Mouse (Mus musculus) thymus, postnatal 36 days (tissue): ENCODE measurements around the gene Exd2.

ENCODE experiments used
- DNase-seq, 2 experiments: peaks; one replicate each; pipeline ENCODE4 v3.0.0; 2022; ENCODE audit warnings: mixed read lengths in 2 of 2

Gene Exd2

GRCm38 (mm10) chr12:80498356-80498755 lies 35.5 kb downstream of the Exd2 start:
- no peak for DNase-seq

DNA sequence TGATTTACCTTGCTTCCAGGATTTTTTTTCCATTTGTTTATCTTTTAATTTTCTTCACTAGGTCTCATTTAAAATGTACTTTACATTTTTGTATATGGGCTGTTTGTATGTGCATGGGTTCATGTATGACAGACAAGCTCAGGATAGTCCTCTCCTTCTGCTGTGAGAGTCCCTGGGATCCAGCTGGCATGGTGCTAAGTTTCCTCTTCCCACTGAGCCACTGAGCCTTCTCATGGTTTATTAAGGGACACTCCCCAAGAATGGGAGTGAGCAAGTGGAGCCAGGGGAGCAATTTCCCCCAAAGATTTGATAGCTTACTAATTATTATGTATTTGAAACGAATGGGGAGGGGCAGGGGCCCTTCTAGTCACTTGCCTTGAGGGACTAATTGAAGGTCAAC lies 37.6 kb downstream of the Exd2 start:
- DNase-seq = no peak

DNA sequence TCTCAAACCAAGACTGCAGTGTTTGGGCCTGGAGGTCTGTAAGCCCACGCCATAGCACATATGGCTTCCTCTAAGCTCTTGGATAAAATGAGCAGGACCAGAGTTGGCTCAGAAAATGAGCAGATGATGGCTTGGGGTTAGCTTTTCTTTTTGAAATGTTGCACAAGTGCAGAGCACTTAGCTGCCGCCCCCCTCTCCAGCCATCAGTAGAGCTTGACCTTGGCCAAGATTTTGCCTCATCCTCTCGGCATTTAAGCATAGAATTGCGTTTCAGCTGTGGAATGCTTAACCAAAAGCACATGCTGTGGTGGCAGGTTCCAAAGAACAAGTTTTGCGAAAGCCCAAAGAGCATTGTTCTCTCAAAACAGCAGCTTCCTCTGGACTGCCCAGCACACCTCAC lies 41.8 kb downstream of the Exd2 start:
- DNase-seq = no peak

GRCm38 (mm10) chr12:80507041-80507745 lies 44.3 kb downstream of the Exd2 start:
- no peak for DNase-seq

- DNase-seq = no peak
Measured at GRCm38 (mm10) chr12:80517977-80518376, 55.1 kb downstream of the Exd2 start, which contains the start of gene Galnt16. TSS of gene Galnt16 (plus strand) at chr12:80518277.

- DNase-seq = no peak
Measured at GRCm38 (mm10) chr12:80518393-80518756, 55.5 kb downstream of the Exd2 start.

DNA sequence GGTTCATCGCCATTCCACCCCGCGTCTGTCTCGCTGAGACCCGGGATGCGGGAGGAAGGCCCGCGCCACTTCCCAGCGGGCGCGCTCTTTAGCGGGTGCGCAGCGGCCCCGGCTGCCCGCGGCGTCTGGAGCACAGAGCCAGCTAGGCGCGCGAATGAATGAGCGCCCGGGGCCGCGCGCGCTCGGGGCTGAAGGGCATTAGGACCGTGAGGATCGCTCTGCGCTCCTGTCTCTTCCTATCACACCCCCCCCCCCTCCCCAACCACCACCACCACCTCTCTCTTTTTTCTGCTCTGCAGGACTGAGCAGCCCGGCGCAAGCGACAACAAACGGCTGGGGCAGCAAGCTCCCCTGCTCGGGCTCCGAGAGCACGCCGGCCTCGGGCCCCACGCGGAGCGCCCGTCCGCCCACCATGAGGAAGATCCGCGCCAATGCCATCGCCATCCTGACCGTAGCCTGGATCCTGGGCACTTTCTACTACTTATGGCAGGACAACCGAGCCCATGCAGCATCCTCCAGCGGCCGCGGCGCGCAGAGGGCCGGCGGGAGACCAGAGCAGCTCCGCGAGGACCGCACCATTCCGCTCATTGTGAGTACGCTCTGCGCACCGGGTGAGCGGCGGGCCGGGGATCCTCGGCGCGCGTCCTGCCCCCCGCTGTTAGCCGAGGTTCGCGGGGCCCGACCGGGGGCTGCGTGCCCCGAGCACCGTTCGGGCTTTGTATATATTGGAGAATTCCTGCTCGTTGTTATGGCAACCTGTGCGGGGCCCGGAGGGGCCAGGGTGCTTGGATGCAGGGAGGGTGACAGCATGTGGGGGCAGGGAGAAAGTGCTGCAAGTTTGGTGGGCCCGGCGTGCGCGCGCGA lies 56.1 kb downstream of the Exd2 start:
- no peak for DNase-seq

DNA sequence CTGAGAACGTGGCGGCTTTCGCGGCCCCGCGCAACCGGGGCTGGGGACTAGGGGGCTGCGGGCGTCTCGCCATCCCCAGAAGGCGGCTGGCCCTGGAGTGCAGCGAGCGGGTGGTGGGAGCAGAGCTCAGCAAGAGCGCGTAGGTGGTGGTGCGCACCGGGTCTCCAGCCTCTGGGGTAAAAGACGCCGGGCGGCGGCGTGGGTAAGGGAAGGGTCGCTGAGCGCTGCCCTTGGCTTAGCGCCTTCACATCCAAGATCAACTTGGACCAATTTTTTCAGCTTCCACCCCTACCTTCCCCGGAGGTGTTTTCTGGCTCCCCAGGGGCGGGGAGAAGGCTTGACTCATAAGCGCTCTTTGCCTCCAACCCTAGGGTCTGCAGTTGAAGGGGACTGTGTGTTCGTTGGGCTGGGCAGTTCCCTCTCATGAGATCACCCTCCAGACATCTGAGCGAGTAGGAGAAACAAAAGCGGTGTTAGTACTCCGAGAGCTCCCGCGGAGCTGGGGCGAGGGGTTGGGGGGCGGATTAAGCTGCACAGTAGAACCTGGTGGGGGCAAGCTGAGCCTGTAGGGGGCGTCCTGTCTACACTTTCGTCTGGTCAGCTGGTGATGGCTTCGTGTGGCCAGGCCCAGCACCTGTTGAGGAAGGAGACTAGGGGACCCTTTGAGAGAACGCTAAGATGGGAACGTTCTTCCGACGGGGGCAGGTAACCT lies 56.9 kb downstream of the Exd2 start:
- no peak for DNase-seq

DNA sequence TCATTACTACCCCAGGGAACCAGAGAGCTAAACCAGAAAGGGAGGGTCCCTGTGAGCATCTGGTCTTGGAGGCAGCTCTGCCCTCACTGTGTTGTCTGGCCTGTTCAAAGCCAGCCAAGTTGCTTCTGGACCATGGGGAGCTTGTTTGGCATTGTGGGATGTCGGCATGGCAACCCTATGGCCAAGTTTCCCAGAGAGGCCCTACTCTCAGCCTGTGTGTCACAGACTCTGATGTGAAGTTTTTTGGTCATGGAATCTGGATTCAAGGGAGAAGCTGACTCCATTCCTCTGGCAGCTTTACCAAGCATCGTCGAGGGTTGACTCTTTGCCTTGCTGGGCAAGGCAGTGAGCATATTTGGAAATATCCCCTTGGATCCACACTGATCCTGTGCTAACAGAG lies 59.1 kb downstream of the Exd2 start:
- no peak for DNase-seq

DNA sequence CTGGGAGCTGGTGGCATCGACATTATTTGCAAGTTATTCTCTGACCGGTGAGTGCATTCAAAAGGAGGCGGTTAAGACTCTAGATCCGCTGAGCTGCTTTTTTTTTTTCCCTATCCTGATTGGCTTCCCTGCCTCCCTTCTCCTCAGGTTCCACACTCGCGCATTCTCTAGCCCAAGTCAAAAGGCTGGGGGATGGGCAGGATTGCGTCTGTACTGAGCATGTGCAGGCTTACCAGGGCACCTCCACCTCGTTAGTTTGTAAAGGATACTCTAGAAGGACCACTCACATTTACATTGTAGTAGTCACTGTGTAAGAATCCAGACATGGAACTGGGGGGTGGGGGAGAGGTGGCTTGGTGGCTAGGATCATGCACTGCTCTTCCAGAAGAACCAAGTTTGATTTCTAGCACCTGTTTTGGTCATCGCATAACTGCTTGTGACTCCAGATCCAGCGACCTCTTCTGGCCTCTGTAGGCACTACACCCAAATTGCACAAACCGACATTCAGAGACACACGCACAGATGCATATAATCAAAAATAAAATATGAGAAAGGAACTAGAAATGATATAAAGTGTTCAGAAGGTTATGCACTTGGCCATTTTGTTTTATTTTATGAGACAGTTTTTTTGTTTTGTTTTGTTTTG lies 61.5 kb downstream of the Exd2 start:
- no peak for DNase-seq

GRCm38 (mm10) chr12:80525513-80525912 lies 62.6 kb downstream of the Exd2 start:
- DNase-seq = no peak

GRCm38 (mm10) chr12:80526511-80526910 lies 63.6 kb downstream of the Exd2 start:
- no peak for DNase-seq

DNA sequence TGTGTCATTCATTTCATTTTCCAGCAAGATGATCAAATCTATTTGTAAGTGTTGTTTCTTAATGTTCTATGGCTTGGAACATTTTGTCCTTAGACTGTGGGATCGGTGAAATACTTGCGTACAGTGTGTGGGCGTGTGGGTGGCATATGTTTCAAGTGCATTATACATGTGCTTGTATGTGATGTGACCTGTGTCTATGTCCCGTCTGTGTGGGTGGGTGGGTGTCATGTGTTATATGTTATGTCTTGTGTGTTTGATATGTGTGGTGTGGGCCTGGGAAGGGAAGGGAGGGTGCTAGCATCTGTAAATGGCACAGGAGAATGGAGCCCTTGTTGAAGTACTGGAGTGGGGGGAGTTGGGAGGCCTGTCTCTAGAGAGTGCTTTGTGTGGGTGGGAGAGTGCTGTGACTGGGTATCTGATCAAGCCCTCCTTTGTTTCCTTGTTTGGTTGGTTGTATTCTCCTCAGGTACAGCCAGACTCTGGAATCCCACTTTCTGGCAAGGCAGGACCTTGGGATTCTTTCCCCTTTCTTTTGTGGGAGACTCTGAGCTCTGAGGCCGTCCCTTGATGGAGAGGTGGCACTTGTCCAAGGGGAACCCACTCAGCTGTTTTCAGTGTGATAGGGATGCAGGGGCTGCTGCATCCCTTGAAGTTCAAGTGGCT lies 65.0 kb downstream of the Exd2 start:
- no peak for DNase-seq

- DNase-seq = no peak
Measured at GRCm38 (mm10) chr12:80530052-80530451, 67.2 kb downstream of the Exd2 start.

GRCm38 (mm10) chr12:80530630-80531029 lies 67.7 kb downstream of the Exd2 start:
- no peak for DNase-seq

GRCm38 (mm10) chr12:80531585-80531984 lies 68.7 kb downstream of the Exd2 start:
- DNase-seq = no peak

DNA sequence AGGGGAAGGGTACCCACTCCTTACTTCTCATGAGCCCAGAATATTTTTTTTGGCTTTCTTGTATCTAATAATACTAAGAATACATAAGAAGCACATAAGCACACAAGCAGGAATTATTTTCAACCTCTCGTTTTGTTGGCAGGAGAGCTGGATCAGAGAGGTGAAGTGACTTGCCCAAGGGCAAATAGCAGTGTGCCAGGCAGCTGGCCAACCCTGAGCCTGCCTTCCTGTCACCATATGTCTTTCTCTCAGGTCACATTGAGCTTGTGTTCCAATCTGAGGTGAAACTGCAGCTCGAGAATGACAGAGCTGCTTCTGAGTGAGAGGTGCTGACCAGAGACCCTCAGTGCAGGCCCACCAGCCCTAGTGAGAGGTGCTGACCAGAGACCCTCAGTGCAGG lies 71.0 kb downstream of the Exd2 start:
- no peak for DNase-seq

- no peak for DNase-seq
Measured at GRCm38 (mm10) chr12:80537313-80537712, 74.4 kb downstream of the Exd2 start.

GRCm38 (mm10) chr12:80538311-80538710 lies 75.4 kb downstream of the Exd2 start:
- no peak for DNase-seq

- no peak for DNase-seq
Measured at GRCm38 (mm10) chr12:80545310-80545709, 82.4 kb downstream of the Exd2 start.

- no peak for DNase-seq
Measured at GRCm38 (mm10) chr12:80549646-80550045, 86.8 kb downstream of the Exd2 start.
